25 mouse cellular contexts compared by ENCODE assay signal in genomic region chr13:103470141-103470540, GRCm38 (mm10).
DNase-seq lines count a peak whose midpoint lies in the region; ATAC-seq and TF ChIP-seq lines count a peak whose summit lies in the region.
"Had no signal": no experiment of that assay in that cellular context is flagged by ENCODE, and none has a peak within 500 bp of the region (broad histone marks: within the 10 kb centered on the region; RNA-seq: fewer than 3 reads in every experiment).

No protein-coding gene starts in this region.

- H3K9me3 ChIP-seq in hindbrain, embryonic 15.5 days: no peaks in the 10 kb centered on the region
- H3K9me3 ChIP-seq in hindbrain, embryonic 13.5 days: no peaks in the 10 kb centered on the region
- no peaks in the 10 kb centered on the region for H3K9me3 ChIP-seq in midbrain, postnatal 0 days (ENCODE audit: low read length)
- H3K9me3 ChIP-seq in midbrain, embryonic 13.5 days: no peaks in the 10 kb centered on the region
- H3K9me3 ChIP-seq in embryonic facial prominence, embryonic 14.5 days (ENCODE audit: control insufficient read depth, low read length): no peaks in the 10 kb centered on the region
- H3K9me3 ChIP-seq: embryonic facial prominence, embryonic 15.5 days; forebrain, embryonic 10.5 days; G1E; heart, embryonic 10.5 days; heart, embryonic 15.5 days had no signal

- no peak overlapping the region for H3K9ac ChIP-seq in hindbrain, embryonic 15.5 days
- no peak overlapping the region for H3K9ac ChIP-seq in hindbrain, embryonic 13.5 days
- H3K9ac ChIP-seq in midbrain, postnatal 0 days (replicated peaks; ENCODE audit: low read length, poor library complexity, severe bottlenecking): no peak overlapping the region
- no peak overlapping the region for H3K9ac ChIP-seq in midbrain, embryonic 13.5 days (replicated peaks)
- H3K9ac ChIP-seq in embryonic facial prominence, embryonic 14.5 days (ENCODE audit: low read depth, low read length): no peak overlapping the region
- H3K9ac ChIP-seq: embryonic facial prominence, embryonic 15.5 days; heart, embryonic 15.5 days; hindbrain, embryonic 14.5 days had no signal

- TF ChIP-seq CTCF in midbrain, postnatal 0 days (IDR thresholded peaks at IDR 0.05): no peak

- H3K4me3 ChIP-seq in hindbrain, embryonic 15.5 days: no peak overlapping the region
- no peak overlapping the region for H3K4me3 ChIP-seq in hindbrain, embryonic 13.5 days
- H3K4me3 ChIP-seq in midbrain, postnatal 0 days (ENCODE audit: low read depth, low read length): no peak overlapping the region
- no peak overlapping the region for H3K4me3 ChIP-seq in midbrain, embryonic 13.5 days (replicated peaks)
- no peak overlapping the region for H3K4me3 ChIP-seq in embryonic facial prominence, embryonic 14.5 days (ENCODE audit: low read depth, low read length)
- H3K4me3 ChIP-seq: embryonic facial prominence, embryonic 15.5 days; erythroblast, embryonic 14.5 days; forebrain, embryonic 10.5 days; heart, embryonic 10.5 days; heart, embryonic 15.5 days had no signal

- peak; percentile 9 for DNase-seq in midbrain, postnatal 0 days (ENCODE audit: low spot score)
- peak; percentile 50 for DNase-seq in embryonic facial prominence, embryonic 14.5 days (ENCODE audit: low spot score)
- no peak for DNase-seq in left cerebral cortex, adult 11 months (ENCODE audit: low spot score)
- DNase-seq in urinary bladder, postnatal 4 days (ENCODE audit: low spot score in 2 of 2): no peak
- DNase-seq: adrenal gland, postnatal 14 days; cerebellum, adult 11-12 months; cerebellum, adult 9-10 months; cerebellum, postnatal 25 days; gastrocnemius, postnatal 36 days; heart, adult 18-20 months; heart, postnatal 14 days had no signal

- no peaks in the 10 kb centered on the region for H3K4me1 ChIP-seq in hindbrain, embryonic 15.5 days (replicated peaks)
- peaks cover 5% of the 10 kb centered on the region for H3K4me1 ChIP-seq in hindbrain, embryonic 13.5 days (replicated peaks)
- no peaks in the 10 kb centered on the region for H3K4me1 ChIP-seq in midbrain, postnatal 0 days (ENCODE audit: insufficient read depth, low read length)
- H3K4me1 ChIP-seq in midbrain, embryonic 13.5 days (replicated peaks): no peaks in the 10 kb centered on the region
- peaks cover 8% of the 10 kb centered on the region; the same call in 1 of the 2 replicates for H3K4me1 ChIP-seq in embryonic facial prominence, embryonic 14.5 days (ENCODE audit: control insufficient read depth, insufficient read depth, low read length)
- H3K4me1 ChIP-seq: embryonic facial prominence, embryonic 15.5 days; forebrain, embryonic 10.5 days; heart, embryonic 10.5 days; heart, embryonic 15.5 days had no signal

- 0 out of 2 replicates have a peak overlapping the region, but pooled peaks have one; percentile 2 for H3K27ac ChIP-seq in hindbrain, embryonic 15.5 days (replicated peaks)
- H3K27ac ChIP-seq in hindbrain, embryonic 13.5 days: no peak overlapping the region
- H3K27ac ChIP-seq in midbrain, postnatal 0 days (ENCODE audit: low read depth, low read length): no peak overlapping the region
- H3K27ac ChIP-seq in midbrain, embryonic 13.5 days: no peak overlapping the region
- H3K27ac ChIP-seq in embryonic facial prominence, embryonic 14.5 days (replicated peaks; ENCODE audit: low read depth, low read length): no peak overlapping the region
- H3K27ac ChIP-seq: embryonic facial prominence, embryonic 15.5 days; forebrain, embryonic 10.5 days; heart, embryonic 10.5 days; heart, embryonic 15.5 days; hindbrain, embryonic 14.5 days had no signal

- no peak for ATAC-seq in hindbrain, embryonic 15.5 days (ENCODE audit: low FRiP score, low read depth)
- no peak for ATAC-seq in hindbrain, embryonic 13.5 days (ENCODE audit: low FRiP score)
- no peak for ATAC-seq in midbrain, postnatal 0 days (ENCODE audit: low FRiP score)
- no peak for ATAC-seq in midbrain, embryonic 13.5 days
- ATAC-seq in embryonic facial prominence, embryonic 14.5 days (ENCODE audit: low read depth): no peak
- ATAC-seq: activated CD4-positive, CD25-positive, alpha-beta regulatory T cell, adult 4 months; CD4-positive, CD25-positive, alpha-beta regulatory T cell, adult 4 months; forebrain, embryonic 14.5 days; intestine, embryonic 16.5 days had no signal

- H3K4me2 ChIP-seq in hindbrain, embryonic 15.5 days: no peak overlapping the region
- H3K4me2 ChIP-seq in hindbrain, embryonic 13.5 days: no peak overlapping the region
- no peak overlapping the region for H3K4me2 ChIP-seq in midbrain, postnatal 0 days (ENCODE audit: low read depth, low read length, poor library complexity, severe bottlenecking)
- no peak overlapping the region for H3K4me2 ChIP-seq in midbrain, embryonic 13.5 days (replicated peaks)
- no peak overlapping the region for H3K4me2 ChIP-seq in embryonic facial prominence, embryonic 14.5 days (ENCODE audit: low read depth, low read length)
- H3K4me2 ChIP-seq: embryonic facial prominence, embryonic 15.5 days; heart, embryonic 15.5 days; hindbrain, embryonic 14.5 days had no signal

- H3K27me3 ChIP-seq in hindbrain, embryonic 15.5 days: no peaks in the 10 kb centered on the region
- no peaks in the 10 kb centered on the region for H3K27me3 ChIP-seq in hindbrain, embryonic 13.5 days
- no peaks in the 10 kb centered on the region for H3K27me3 ChIP-seq in midbrain, postnatal 0 days (ENCODE audit: insufficient read depth, low read length)
- no peaks in the 10 kb centered on the region for H3K27me3 ChIP-seq in midbrain, embryonic 13.5 days
- H3K27me3 ChIP-seq in embryonic facial prominence, embryonic 14.5 days (replicated peaks; ENCODE audit: control insufficient read depth, insufficient read depth, low read length): no peaks in the 10 kb centered on the region
- H3K27me3 ChIP-seq: embryonic facial prominence, embryonic 15.5 days; heart, embryonic 15.5 days had no signal

- no peaks in the 10 kb centered on the region for H3K36me3 ChIP-seq in hindbrain, embryonic 15.5 days
- H3K36me3 ChIP-seq in hindbrain, embryonic 13.5 days: no peaks in the 10 kb centered on the region
- H3K36me3 ChIP-seq in midbrain, postnatal 0 days (ENCODE audit: insufficient read depth, low read length): no peaks in the 10 kb centered on the region
- H3K36me3 ChIP-seq in midbrain, embryonic 13.5 days: no peaks in the 10 kb centered on the region
- H3K36me3 ChIP-seq in embryonic facial prominence, embryonic 14.5 days (ENCODE audit: control insufficient read depth, insufficient read depth, low read length): no peaks in the 10 kb centered on the region
- H3K36me3 ChIP-seq: embryonic facial prominence, embryonic 15.5 days; forebrain, embryonic 10.5 days; G1E; heart, embryonic 10.5 days; heart, embryonic 15.5 days had no signal

- WGBS in hindbrain, embryonic 15.5 days: 65% methylated on average over 6 of the region's 6 CpGs
- 59% methylated on average over 6 of the region's 6 CpGs for WGBS in hindbrain, embryonic 13.5 days
- WGBS in midbrain, postnatal 0 days: 72% methylated on average over 6 of the region's 6 CpGs
- WGBS in midbrain, embryonic 13.5 days: 79% methylated on average over 6 of the region's 6 CpGs
- WGBS in embryonic facial prominence, embryonic 14.5 days: 30% methylated on average over 6 of the region's 6 CpGs

Comparison
In these comparisons a context has a peak if more than half of its experiments do, and no peak if none do; other contexts are left out.
1. DNase-seq: peak in midbrain, postnatal 0 days (single experiment) and embryonic facial prominence, embryonic 14.5 days (single experiment); none in left cerebral cortex, adult 11 months (single experiment) and urinary bladder, postnatal 4 days (0 of 2).